Mouse (Mus musculus) T-helper 1 cell (primary cell): ENCODE data around the gene Scube2.

Experiments
- in situ Hi-C: fragments of 300-600 bp; cut with MboI, MseI; formaldehyde crosslinking; loops from one replicate; pipeline ENCODE4 v1.15.1; 2025; ENCODE audit warnings: high pct_unique_total_duplicates

The Scube2 gene

DNA sequence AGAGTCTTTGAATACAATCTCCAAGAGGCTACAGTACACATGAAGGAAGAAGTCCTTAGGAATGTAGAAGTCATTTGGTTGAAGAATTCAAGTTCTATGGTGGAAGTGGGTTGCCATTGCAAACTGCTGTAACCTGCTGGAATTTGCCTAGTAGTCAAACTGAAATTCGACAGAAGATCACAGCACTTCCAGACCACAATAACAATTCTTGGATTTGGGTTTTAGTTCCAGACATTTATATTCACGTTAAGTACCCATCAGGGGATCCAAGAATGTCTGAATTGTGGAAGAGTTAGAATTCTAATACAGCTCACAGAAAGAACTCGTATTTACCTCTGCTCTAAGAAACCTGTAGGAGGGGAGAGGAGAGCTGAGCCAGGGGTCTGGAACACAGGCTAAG, 14.9 kb downstream of the Scube2 start:
- in situ Hi-C loops, result no loop called here

- in situ Hi-C loops, result loop anchor here (10.0 kb wide), 1 partner anchor 1055 kb away; no protein-coding TSS in a partner anchor
These were observed 15.6 kb downstream of the Scube2 start for GRCm38 (mm10) chr7:109849750-109850434.

- in situ Hi-C loops, result loop anchor here (10.0 kb wide), 1 partner anchor 1056 kb away; no protein-coding TSS in a partner anchor
These were observed 16.4 kb downstream of the Scube2 start for GRCm38 (mm10) chr7:109848867-109849733.

- in situ Hi-C loops, result loop anchor here (10.0 kb wide), 1 partner anchor 1061 kb away; no protein-coding TSS in a partner anchor
These were observed 21.4 kb downstream of the Scube2 start for GRCm38 (mm10) chr7:109844100-109844499.

DNA sequence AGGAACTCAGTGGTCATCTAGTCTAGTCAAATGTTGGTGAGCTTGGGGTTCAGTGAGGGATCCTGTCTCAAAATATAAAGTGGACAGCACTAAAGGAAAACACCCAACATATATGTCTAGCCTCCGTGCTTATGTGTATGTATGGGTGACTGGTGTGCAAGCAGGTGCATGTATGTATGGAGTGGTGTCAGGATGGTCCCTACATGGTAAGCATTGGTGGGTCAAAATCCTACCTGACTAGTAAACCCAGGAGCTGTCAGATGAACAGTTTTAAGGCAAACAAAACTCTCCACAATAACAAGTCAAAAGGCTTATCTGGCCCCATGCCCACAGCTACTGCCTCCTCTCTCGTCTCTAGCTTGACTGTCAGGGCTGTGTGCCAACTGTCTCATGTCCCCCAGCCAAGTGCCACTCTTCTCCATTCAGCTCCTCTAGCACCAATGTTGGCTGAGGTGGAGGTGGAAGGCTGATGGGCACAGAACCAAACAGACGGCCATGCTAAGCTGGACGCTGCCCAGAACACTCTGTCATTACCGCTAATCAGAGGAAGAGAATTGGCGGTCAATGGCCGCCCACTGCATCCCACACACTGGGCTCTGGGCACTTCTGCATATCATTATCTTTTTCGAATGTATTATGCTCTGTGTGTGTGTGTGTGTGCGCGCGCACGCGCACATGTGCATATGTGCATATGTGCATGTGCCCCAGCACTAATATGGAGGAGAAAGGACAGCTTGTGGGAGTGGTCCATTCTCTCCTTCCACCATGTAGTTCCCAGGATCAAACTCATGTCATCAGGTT, 23.7 kb downstream of the Scube2 start:
- in situ Hi-C loops, result loop anchor here (10.0 kb wide), 1 partner anchor 1063 kb away; no protein-coding TSS in a partner anchor

GRCm38 (mm10) chr7:109841031-109841430, 24.4 kb downstream of the Scube2 start:
- in situ Hi-C loops, result loop anchor here (10.0 kb wide), 1 partner anchor 1064 kb away; no protein-coding TSS in a partner anchor

GRCm38 (mm10) chr7:109838613-109839012, 26.9 kb downstream of the Scube2 start:
- in situ Hi-C loops, result no loop called here

GRCm38 (mm10) chr7:109837651-109838050, 27.8 kb downstream of the Scube2 start:
- in situ Hi-C loops, result no loop called here

DNA sequence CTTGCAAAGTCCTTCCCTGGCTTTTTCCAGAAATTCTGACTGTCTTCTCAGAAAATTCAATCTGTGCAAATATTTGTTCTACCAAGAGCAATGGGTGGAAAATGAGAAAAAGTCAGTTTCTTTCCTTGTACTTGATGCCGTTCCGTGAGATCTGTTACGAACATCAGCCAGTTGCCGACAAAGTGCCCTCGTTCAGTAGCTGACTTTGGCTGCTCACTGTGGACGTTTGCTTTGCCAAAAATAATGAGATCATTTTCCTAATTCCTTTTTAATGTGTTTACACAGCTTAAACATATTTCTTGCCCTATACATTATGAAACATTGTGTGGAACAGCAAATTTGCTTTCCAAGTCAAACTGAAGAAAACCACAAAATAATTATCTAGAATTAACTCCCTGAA, 30.6 kb downstream of the Scube2 start:
- in situ Hi-C loops, result no loop called here

- in situ Hi-C loops, result no loop called here
These were observed 34.1 kb downstream of the Scube2 start for GRCm38 (mm10) chr7:109831376-109831775.

GRCm38 (mm10) chr7:109826911-109827310, 38.6 kb downstream of the Scube2 start:
- in situ Hi-C loops, result no loop called here

DNA sequence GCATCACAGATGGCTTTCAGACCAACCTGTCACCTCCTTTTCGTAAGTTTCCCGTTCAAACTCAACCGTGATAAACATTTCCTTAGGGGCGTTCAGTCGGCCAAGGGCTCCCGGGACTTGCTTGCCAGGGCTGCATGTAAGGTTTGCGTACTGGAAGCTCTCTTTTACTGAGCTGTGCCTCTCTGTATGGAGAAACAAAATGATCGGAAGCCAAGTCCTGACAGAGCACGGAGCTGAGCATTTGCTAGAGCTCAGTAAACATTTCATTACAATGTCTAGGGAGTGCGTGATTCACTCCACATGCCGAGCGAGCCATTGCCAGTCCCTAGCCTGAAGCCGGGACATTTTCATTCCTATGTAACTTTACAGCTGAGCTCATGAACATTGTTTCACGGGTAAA, 40.2 kb downstream of the Scube2 start:
- in situ Hi-C loops, result no loop called here

- in situ Hi-C loops, result no loop called here
These were observed 46.9 kb downstream of the Scube2 start for GRCm38 (mm10) chr7:109818600-109818999.

- in situ Hi-C loops, result no loop called here
These were observed 47.5 kb downstream of the Scube2 start for GRCm38 (mm10) chr7:109817954-109818353.

DNA sequence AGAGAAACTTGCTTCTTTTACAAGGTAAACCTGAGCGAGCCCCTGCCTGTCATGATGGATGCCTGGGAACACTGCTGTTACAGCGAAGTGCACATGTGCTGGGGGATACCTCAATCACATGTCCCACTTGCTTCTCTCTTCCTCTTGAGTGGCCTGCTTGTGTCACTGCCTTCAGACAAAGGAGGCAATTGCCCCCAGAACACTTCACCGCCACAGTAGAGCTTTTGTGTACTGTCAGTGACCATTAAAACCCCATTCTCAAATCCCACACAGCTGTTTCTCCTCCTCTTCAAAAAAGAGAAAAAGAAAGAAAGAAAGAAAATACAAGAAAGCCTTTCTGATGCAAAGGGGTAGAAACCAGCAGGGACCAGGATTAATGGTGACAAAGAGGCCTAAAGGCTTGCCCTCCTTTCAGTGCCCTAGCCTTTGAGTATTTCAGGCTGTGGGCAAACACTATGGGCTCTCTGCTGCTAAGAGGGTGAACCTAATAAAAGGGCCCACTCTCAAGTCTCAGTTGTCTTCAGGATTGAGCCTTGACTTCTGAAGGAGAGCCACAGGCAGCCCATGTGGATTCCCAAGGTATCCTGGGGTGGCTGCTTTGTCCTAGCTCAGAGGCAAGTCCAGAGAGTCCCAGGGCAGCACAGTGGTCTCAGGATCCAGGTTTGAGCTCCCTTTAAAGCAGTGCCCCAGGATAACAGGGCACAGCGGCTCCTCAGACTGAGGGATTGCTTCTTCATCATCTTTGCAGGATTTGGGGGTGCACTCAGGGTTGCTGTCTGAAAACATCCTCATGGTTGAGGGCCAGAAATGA, 51.9 kb downstream of the Scube2 start:
- in situ Hi-C loops, result no loop called here

- in situ Hi-C loops, result no loop called here
These were observed 57.6 kb downstream of the Scube2 start for GRCm38 (mm10) chr7:109807616-109808485.

GRCm38 (mm10) chr7:109804843-109805242, 60.6 kb downstream of the Scube2 start:
- in situ Hi-C loops, result no loop called here

DNA sequence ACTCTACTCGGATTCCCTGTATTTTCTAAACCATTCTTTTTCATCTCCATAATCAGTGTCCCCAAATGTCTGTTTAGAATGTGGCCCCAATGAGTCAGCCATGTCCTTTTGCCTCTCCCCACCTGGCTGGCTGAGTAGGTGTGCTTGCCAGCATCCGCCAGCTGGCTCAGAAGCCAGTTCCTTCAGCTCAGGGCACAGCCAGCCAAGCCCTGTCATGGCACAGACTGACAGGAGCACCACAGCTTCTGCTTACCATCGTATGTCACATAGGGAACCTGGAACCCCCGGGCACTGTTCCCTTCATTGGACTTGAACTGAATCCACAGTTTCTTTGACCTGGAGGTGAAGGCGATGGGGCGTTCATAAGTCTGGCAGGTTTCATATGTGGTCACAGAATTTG, 61.1 kb downstream of the Scube2 start:
- in situ Hi-C loops, result no loop called here

GRCm38 (mm10) chr7:109803516-109803915, 62.0 kb downstream of the Scube2 start:
- in situ Hi-C loops, result no loop called here

DNA sequence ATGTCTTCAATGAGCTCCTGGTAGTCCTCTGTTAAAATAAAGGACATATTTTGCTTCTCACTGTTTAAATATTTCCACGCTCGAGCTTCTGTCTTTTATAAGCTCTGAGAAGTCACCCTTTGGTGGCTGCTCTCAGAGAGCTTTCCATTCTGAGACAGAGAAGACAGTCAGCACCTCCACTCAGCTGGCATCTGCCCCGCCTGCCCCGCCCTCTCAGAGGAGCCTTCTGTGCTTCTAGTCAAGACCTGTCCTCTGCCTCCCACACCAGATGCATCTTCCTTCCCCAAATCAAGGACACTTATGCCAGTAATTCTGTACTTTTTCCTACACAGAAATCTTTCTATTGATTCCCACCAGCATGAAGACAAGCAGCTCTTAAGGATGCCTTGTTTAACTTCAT, 64.9 kb downstream of the Scube2 start:
- in situ Hi-C loops, result no loop called here
